Mouse (Mus musculus): ENCODE data around the gene Nr2c1.

Gene Nr2c1

DNA sequence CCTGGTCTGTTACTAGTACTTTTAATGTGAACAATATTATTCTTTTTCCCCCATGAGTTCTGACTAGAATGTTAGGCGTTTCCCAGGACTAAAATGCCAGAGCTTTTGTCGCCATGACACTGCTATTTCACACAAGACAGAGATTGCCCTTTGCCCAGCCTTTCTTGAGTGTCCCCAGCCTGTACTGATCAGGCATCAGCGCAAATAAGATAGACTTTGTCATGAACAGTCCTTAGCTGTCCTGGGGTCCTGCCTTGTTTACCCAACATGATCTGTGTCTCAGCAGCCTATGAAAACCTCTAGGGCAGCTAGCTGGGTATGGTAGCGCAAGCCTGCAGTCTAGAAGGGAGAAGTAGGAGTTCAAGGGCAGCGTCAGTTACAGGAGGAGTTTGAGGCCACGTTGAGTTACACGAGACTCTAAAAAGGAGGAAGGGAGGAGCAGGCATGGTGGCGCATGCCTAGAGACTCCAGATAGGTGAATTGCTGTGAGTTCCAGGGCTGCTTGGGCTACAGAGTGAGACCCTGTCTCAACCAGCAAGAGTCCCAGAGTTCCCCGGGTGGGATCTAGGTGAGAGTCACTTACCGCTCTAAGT, 8.8 kb upstream of the Nr2c1 start:
- DNase-seq (ENCODE audit: extremely low read depth, insufficient read length, low spot score), result no peak

DNA sequence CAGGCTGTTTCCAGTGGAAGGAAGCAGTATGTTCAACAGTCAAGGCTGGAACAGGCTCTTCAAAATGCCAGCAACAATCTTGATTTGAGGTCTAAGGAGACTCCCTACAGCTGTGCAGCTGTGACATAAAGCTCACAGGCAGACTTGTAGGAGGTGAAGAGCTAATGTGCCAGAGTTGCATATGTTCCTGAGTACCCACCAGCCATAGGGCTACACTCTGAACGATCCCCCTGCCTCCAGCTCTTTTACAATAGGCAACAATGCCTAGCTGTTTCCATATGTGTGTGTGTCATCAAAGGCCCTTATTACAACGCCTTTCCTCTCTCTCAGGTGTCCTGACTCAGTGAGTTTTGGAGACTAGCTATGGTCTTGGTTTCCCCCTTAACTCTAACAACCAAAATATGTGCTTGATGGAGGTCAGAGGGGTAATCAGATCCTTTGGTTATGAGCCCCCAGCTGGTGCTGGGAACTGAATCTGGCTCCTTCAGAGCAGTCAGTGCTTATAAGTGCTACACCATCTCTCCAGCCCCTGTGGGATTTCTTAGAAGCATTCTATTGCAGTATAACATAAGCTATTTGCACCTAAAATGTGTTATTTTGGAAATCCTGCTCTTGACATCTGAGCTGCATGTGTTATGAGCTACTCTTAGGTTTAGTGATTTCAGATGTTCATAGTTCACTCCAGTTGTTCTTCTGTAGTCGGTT, 7.4 kb upstream of the Nr2c1 start:
- DNase-seq (ENCODE audit: extremely low read depth, insufficient read length, low spot score), result no peak

DNA sequence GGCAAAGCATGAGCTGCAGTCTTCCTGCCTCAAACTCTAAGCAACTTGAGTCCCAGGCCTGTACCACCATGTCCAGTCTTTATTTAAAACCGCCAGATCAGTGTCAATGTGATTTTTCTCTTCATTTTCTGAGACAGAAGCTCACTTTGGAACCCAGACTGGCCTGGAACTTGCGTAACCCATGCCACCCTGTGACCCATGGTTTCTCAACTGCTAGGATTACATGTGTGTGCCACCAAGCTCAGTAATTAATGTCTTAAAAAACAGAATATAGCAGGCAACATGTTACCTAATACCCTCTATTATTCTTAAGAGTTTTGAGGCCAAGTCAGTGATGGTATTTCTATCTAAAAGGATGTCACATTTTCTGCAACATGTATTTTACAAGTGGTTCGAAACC, 5.4 kb upstream of the Nr2c1 start:
- DNase-seq (ENCODE audit: extremely low read depth, insufficient read length, low spot score), result no peak

- DNase-seq (ENCODE audit: extremely low read depth, insufficient read length, low spot score), result no peak
Measured at GRCm38 (mm10) chr10:94144581-94144980, 3.2 kb upstream of the Nr2c1 start.

- DNase-seq (ENCODE audit: extremely low read depth, insufficient read length, low spot score), result no peak
Measured at GRCm38 (mm10) chr10:94147391-94147755, 450 bp upstream of the Nr2c1 start.

- no peak for DNase-seq (ENCODE audit: extremely low read depth, insufficient read length, low spot score)
Measured at GRCm38 (mm10) chr10:94151488-94151887, 3.7 kb downstream of the Nr2c1 start.

GRCm38 (mm10) chr10:94153841-94154240, 6.0 kb downstream of the Nr2c1 start:
- DNase-seq (ENCODE audit: extremely low read depth, insufficient read length, low spot score), result no peak

DNA sequence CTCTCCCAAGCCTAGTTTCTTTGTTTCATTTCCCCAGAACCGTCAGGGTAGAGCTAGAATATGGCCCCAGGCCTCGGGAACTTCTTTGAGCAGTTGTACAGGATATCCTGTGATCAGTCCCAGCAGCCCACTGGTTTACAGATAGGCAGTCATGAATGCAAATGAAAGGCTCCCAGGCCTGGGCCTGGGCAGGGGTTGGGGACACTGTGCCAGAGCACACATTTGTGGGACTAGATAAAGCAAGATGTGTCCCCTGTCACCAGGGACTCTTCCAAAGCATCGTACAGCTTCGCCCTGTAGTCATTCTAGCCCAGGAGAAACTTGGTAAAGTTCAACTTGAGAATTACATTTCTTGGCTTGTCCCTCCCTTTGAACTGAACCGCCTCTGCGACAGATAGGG, 11.1 kb downstream of the Nr2c1 start:
- DNase-seq (ENCODE audit: extremely low read depth, insufficient read length, low spot score), result no peak

DNA sequence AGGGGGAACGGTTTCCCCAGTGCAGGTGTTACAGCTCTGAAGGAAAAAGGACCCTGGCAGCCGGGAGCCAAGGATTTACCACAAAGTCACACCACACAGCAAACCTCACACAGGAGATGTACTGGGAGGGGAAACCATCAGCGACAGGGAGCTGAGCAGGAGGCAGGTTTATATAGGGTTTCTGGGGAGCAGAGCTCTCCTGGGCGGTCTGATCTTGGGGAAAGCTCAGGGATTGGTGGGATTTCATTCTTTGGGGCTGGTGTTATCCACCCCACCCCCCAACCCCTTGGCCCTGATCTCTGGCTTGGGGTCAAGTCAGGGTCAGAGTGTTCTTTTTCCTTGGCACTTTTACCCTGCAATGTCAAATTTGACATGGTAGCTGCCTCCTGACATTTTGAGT, 11.6 kb downstream of the Nr2c1 start:
- no peak for DNase-seq (ENCODE audit: extremely low read depth, insufficient read length, low spot score)

- DNase-seq (ENCODE audit: extremely low read depth, insufficient read length, low spot score), result no peak
Measured at GRCm38 (mm10) chr10:94161051-94161765, 13.4 kb downstream of the Nr2c1 start.

DNA sequence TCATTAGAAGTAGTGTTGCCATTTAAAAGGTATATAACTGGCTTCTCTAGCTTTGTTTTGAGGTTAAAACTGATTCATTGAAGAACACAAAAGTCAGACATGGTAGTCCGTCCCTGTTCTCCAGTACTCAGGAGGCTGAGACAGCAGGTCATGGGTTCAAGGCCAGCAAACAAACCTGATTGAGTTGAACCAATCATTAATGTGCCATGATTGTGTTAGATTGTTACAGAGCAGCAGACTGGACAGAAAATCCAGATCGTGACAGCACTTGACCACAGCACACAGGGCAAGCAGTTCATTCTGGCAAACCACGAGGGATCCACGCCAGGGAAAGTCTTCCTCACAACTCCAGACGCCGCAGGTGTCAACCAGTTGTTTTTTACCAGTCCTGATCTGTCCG, 14.2 kb downstream of the Nr2c1 start:
- DNase-seq (ENCODE audit: extremely low read depth, insufficient read length, low spot score), result no peak

DNA sequence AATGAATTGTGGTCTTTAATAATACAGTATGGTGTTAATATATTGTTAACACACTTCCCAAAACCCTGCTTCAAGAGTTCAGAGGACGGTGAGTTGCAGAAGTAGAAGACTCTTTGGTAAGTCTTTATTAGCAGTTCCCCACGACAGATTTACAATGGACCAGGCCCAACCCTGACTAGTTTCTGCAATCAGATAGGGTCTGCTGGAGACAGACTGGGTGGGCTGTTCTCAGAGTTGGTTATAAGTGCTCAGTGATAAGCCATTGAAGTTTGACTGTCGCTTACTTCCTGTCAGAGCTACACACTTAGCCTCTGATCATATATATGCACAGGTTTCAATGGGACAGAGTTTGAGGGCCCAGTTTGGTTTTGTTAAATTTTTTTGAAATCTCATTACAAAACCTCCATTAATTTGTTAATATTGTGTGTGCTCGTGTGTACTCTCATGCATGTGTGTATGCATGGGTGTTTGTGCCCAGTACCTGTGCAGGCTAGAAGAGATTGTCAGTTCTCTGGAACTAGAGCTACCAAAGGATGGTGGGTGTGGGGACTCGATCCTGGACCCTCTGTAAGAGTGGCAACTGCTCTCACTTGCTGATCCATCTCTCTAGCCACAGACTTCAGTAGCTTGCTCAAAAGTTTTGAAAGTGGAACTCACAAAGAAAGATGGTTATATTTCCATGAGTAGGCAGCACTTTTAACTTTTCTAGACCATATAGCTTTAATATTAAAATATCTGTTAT, 16.5 kb downstream of the Nr2c1 start:
- DNase-seq (ENCODE audit: extremely low read depth, insufficient read length, low spot score), result no peak

DNA sequence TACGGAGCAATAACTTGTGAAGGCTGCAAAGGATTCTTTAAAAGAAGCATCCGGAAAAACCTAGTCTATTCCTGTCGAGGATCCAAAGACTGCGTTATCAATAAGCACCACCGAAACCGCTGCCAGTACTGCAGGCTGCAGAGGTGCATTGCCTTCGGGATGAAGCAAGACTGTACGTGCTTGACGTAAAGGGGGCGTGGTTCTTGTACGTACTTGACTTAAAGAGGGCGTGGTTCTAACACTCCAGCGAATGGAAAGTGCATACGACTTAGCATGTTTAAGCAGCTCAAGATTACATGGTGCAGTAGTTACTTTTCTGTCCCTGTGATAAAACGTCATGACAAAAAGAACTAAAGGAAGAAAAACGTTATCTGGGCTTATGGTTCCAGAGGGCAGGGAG, 17.6 kb downstream of the Nr2c1 start:
- DNase-seq (ENCODE audit: extremely low read depth, insufficient read length, low spot score), result no peak

- DNase-seq (ENCODE audit: extremely low read depth, insufficient read length, low spot score), result no peak
Measured at GRCm38 (mm10) chr10:94167051-94167750, 19.4 kb downstream of the Nr2c1 start.

- no peak for DNase-seq (ENCODE audit: extremely low read depth, insufficient read length, low spot score)
Measured at GRCm38 (mm10) chr10:94171440-94172130, 23.8 kb downstream of the Nr2c1 start.

DNA sequence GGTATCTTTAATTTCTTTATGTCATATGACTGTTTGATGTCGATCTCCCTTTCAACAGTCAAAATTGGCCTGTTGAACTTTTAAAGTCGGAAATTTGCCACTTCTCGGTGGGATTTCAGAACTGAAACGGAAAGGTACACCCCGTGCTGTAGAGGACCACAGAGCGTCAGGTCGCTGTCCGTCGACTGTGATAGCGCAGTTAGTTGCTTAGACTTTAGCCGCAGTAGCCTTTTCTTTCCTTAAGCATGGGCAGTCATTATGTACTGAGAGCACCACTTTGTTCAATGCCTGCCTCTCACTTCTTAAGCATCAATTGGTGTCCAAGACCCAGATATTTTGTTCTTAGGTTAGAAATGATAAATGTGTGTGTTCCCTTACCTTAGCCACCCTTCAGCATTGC, 24.3 kb downstream of the Nr2c1 start:
- DNase-seq (ENCODE audit: extremely low read depth, insufficient read length, low spot score), result no peak

DNA sequence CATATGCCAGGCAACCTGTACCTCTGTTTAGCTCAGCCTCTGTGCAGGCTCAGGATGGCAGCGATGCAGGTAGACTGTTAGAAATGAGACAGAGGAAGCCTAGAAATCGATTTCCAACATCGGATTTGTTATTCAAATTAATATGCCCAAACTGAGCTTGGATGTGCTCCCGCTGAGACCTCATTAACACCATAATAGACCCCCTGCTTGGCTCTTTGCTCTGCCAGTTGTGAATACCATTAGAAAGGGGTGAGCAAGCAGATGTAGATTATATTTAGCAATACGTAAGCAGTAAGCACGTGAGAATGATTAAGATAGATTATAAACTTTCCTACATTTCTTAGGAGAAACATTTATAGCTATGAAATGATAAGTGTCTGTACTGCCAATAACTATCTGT, 24.9 kb downstream of the Nr2c1 start:
- DNase-seq (ENCODE audit: extremely low read depth, insufficient read length, low spot score), result no peak

GRCm38 (mm10) chr10:94174652-94175051, 26.8 kb downstream of the Nr2c1 start:
- peak; percentile 47 for DNase-seq (ENCODE audit: extremely low read depth, insufficient read length, low spot score)

DNA sequence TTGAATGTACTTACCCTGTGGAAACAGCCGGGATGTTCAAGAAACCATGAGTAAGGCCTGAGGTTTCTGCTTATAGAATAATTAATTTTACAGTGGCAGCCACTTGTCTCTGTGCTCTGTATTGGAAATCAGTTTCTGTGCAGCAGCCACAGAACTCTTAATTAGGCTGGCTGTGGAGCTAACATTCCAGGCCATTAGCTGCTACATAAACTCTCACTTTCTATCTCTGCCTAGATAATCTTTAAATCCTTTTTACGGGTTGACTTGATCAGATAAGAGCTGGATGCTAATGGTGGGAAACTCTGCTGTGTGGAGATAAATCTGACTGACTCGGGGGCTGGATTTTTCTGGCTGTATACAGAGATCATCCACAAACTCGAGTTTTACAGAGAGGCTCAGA, 35.4 kb downstream of the Nr2c1 start:
- no peak for DNase-seq (ENCODE audit: extremely low read depth, insufficient read length, low spot score)
